Mouse (Mus musculus): ENCODE measurements around the gene Kbtbd6. TPM values are rescaled to one million over a fixed set of nuclear protein-coding genes. Genes with fewer than 3 reads are reported as not detected.

Kbtbd6 gene
- total RNA-seq, 2 experiments from 2014 or later = 1.5 to 1.7 TPM

DNA sequence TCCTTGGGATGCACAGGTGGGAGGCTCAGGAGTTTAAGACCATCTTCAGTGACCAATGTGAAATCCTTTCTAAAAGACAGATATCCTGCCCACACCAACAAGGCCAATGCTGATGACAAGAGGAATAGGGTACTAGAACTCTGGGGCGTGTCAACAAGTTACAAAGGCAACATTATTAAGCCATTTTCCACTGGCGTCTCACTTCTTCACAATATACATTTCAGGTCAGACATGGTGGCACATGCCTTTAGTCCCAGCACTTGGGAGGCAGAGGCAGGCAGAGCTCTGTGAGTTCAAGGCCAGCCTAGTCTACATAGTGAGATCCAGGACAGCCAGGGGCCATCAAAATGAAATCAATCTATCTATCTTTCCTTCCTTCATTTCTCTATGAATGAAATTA lies 21.7 kb downstream of the Kbtbd6 start:
- intact Hi-C loops (cut with DNase I) = no loop called here
- no peak for DNase-seq (ENCODE audit: extremely low spot score in 1 of 2, low spot score in 2 of 2)

DNA sequence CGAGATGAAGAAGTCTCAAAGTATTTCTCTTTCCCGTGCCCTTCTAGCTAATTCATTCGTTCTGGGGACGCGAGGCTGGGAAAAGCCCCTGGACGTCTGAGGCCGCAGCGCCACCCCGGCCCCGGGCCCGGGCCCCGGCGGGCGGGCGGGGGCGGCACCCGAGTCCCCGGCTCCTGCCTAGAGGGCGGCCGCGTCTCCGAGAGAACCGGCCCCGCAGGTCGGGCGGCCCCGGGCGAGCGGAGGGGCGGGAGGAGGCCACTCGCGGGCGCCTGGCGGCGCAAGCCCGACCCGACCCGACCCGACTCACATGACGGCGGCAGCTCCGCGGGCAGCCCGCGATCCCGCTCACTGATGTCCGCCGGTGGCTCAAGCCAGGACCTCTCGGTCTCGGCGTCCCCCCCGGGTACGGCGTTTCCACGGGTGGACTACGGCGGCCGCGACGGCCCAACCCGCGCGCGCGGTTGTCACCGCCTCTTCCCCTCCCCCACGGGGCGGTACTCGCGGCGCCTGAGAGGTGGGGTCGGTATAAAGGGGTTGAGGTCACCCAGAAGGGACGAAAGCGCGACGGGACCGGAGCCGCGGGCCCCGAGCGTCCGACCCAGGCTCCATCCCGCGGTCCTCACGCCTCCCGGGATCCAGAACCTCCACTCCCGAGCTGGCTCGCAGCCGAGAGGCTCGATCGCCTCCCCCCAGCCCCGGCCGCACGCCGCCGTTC lies 29.1 kb downstream of the Kbtbd6 start, which contains the start of gene Elf1:
Gene Elf1, plus strand, starts transcription at position 571 of the 715 bp plus-strand sequence.
- intact Hi-C loops (cut with DNase I) = loop anchor here (5.0 kb wide), 2 partner anchors 82 to 107 kb away; partner anchors contain the start of gene Sugt1
- DNase-seq (ENCODE audit: extremely low spot score in 1 of 2, low spot score in 2 of 2) = peak; percentile 93 to 98

- intact Hi-C loops (cut with DNase I) = loop anchor here (5.0 kb wide), 2 partner anchors 81 to 106 kb away; partner anchors contain the start of gene Sugt1
Observed at GRCm38 (mm10) chr14:79481339-79482151, 29.9 kb downstream of the Kbtbd6 start, which contains the start of gene Wbp4. Gene Wbp4, minus strand, starts transcription at chr14:79481520.

DNA sequence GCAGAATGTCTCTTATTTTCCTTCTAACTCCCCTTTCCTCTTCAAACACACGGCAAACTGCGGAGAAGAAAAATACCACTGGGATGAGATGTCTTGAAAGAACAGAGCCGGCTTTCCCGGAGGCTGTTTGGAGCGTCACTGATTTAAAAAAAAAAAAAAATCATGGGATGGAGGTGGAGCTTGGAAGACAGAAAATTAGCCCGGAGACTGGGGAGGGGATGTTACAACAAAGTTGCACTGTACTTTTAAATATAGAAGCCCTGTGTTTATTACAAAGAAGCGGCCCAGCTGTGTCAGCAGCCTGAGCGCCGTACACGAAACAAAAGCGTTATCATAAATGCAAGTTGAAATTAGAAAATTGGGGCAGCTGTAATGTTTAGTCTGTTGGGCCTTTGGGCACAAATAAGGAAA lies 30.6 kb downstream of the Kbtbd6 start:
- peak in 1 of 2 experiments; percentile 42 for DNase-seq (ENCODE audit: extremely low spot score in 1 of 2, low spot score in 2 of 2)
- intact Hi-C loops (cut with DNase I) = loop anchor here (5.0 kb wide), 2 partner anchors 80 to 105 kb away; partner anchors contain the start of gene Sugt1

More at GRCm38 (mm10) chr14:79481339-79482151, 29.9 kb downstream of the Kbtbd6 start, which contains the start of gene Wbp4:
- peak; percentile 91 to 94 for DNase-seq (ENCODE audit: extremely low spot score in 1 of 2, low spot score in 2 of 2)

GRCm38 (mm10) chr14:79482747-79483355 lies 31.2 kb downstream of the Kbtbd6 start:
- DNase-seq (ENCODE audit: extremely low spot score in 1 of 2, low spot score in 2 of 2) = no peak
- intact Hi-C loops (cut with DNase I) = loop anchor here (5.0 kb wide), 2 partner anchors 79 to 104 kb away; partner anchors contain the start of gene Sugt1

GRCm38 (mm10) chr14:79483611-79484120 lies 32.0 kb downstream of the Kbtbd6 start:
- DNase-seq (ENCODE audit: extremely low spot score in 1 of 2, low spot score in 2 of 2) = no peak
- intact Hi-C loops (cut with DNase I) = loop anchor here (5.0 kb wide), 2 partner anchors 79 to 104 kb away; partner anchors contain the start of gene Sugt1

DNA sequence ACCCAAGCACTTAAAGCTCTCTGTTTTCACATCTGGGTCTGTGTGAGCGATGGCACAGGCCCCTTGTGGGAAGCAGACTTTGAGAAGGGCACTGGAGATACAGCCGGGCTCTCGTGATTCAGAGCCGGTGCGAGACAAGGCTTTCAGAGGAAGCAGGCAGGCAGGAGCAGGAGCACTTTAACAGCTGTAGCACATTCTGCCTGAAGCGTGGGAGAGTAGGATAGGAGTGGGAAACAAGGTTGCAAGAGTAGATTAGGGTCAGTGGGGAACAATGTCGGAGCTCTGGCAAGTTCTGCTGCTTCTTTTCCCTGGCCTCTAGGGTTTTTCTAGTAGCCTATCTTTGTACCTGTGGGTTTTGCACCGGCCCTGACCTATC lies 35.0 kb downstream of the Kbtbd6 start:
- DNase-seq (ENCODE audit: extremely low spot score in 1 of 2, low spot score in 2 of 2) = no peak
- intact Hi-C loops (cut with DNase I) = no loop called here

DNA sequence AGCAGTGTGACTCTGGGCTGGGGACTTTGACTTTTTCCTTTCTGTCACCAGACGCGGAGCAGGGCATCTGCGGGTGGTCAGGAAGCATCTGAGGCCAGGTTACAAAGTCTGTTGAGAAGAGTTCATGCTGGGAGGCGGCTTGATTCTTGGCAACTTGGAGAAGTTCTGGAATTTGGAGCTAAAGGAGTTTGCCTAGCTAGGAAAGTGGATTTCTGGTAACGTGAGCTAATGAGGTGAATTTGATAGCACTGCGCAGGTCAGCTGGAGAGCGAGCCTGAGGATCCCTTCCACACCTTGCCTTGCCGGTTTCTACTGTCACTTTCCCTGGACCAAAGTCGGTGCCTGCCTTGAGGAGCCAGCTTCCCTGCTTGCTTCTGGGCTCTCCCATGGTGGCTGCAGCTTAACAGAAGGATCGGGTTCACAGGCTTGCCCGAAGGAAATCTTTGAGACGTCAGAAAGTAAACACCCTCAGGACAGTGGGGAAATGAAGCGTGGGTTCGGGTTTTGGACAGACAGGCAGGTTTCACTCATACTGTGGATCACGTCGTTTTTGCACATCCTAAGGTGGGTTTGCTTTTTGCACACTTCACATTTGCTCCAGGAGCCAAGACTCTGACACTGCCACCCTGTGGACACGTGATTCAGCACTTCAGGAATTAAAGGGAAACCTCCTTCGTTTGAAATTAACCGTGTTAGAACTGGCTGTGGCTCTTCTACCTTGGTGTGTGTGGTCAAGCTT lies 35.5 kb downstream of the Kbtbd6 start:
- DNase-seq (ENCODE audit: extremely low spot score in 1 of 2, low spot score in 2 of 2) = peak in 1 of 2 experiments; percentile 69
- intact Hi-C loops (cut with DNase I) = no loop called here

DNA sequence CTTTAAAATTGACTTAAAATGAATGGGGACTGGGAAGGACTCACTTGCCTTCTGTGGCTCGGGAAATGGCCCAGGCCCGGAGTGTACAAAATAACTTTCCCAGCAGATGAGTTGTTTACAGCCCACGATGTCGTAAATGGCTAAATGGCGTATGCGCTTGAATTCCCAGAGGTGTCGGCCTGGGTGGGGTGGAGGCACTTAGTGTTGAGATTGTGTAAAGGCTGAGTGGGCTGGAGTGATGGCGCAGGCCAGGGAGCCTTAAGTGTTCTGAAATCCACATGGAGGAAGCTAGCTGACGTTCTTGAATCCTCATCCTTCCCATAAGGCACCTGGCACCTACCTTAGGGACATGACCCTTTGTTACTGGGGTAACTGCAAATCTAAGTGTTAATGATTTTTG lies 36.9 kb downstream of the Kbtbd6 start:
- no peak for DNase-seq (ENCODE audit: extremely low spot score in 1 of 2, low spot score in 2 of 2)
- intact Hi-C loops (cut with DNase I) = no loop called here

- DNase-seq (ENCODE audit: extremely low spot score in 1 of 2, low spot score in 2 of 2) = no peak
- intact Hi-C loops (cut with DNase I) = no loop called here
Observed at GRCm38 (mm10) chr14:79489150-79489549, 37.5 kb downstream of the Kbtbd6 start.

GRCm38 (mm10) chr14:79490246-79490645 lies 38.6 kb downstream of the Kbtbd6 start:
- intact Hi-C loops (cut with DNase I) = no loop called here
- DNase-seq (ENCODE audit: extremely low spot score in 1 of 2, low spot score in 2 of 2) = no peak

GRCm38 (mm10) chr14:79494349-79494748 lies 42.7 kb downstream of the Kbtbd6 start:
- no peak for DNase-seq (ENCODE audit: extremely low spot score in 1 of 2, low spot score in 2 of 2)
- intact Hi-C loops (cut with DNase I) = no loop called here

- DNase-seq (ENCODE audit: extremely low spot score in 1 of 2, low spot score in 2 of 2) = no peak
- intact Hi-C loops (cut with DNase I) = no loop called here
Observed at GRCm38 (mm10) chr14:79499326-79499725, 47.7 kb downstream of the Kbtbd6 start.

DNA sequence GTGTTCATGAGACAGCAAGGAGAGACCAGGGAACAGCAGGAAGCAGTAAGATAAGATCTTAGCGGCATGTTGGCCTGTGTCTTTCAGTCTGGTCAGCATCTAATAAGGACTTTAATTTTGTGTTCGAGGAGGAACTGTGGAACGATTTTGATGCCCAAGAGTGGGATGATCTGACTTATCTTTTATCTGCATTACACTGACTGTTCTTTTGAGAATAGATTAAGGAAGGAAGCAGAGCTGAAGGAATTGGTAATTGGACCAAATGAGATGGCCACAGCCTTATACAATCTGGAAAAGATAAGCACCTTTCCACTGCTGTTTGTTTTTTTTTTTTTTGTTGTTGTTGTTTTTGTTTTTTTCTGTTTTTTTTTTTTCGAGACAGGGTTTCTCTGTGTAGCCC lies 49.1 kb downstream of the Kbtbd6 start:
- no peak for DNase-seq (ENCODE audit: extremely low spot score in 1 of 2, low spot score in 2 of 2)
- intact Hi-C loops (cut with DNase I) = loop anchor here (5.0 kb wide), 1 partner anchor 52 kb away; no protein-coding TSS in a partner anchor

- DNase-seq (ENCODE audit: extremely low spot score in 1 of 2, low spot score in 2 of 2) = peak in 1 of 2 experiments; percentile 69
- intact Hi-C loops (cut with DNase I) = loop anchor here (5.0 kb wide), 1 partner anchor 49 kb away; no protein-coding TSS in a partner anchor
Observed at GRCm38 (mm10) chr14:79503371-79504075, 51.9 kb downstream of the Kbtbd6 start.
